Mouse (Mus musculus): ENCODE data around the gene C2cd4c. TPM values are rescaled to one million over a fixed set of nuclear protein-coding genes. Genes with fewer than 3 reads are reported as not detected.

C2cd4c gene
- polyA plus RNA-seq, 1 experiment from 2014 or later = not detected

- no peak overlapping the region for H3K4me2 ChIP-seq
- no peak overlapping the region for H3K9ac ChIP-seq
- no peak for ATAC-seq
- no peaks in the 10 kb centered on the region for H3K27me3 ChIP-seq (replicated peaks)
- no peaks in the 10 kb centered on the region for H3K4me1 ChIP-seq
- WGBS (ENCODE audit: insufficient replicate concordance) = 60% methylated on average over 8 of the region's 8 CpGs
- H3K4me3 ChIP-seq = no peak overlapping the region
- no peaks in the 10 kb centered on the region for H3K36me3 ChIP-seq
- H3K27ac ChIP-seq = no peak overlapping the region
- no peaks in the 10 kb centered on the region for H3K9me3 ChIP-seq (replicated peaks)
These were observed 27.6 kb downstream of the C2cd4c start for GRCm38 (mm10) chr10:79586243-79586642.

- H3K4me1 ChIP-seq = no peaks in the 10 kb centered on the region
- H3K36me3 ChIP-seq = no peaks in the 10 kb centered on the region
- no peaks in the 10 kb centered on the region for H3K9me3 ChIP-seq (replicated peaks)
- 74% methylated on average over 5 of the region's 5 CpGs for WGBS (ENCODE audit: insufficient replicate concordance)
- H3K27me3 ChIP-seq (replicated peaks) = no peaks in the 10 kb centered on the region
- ATAC-seq = no peak
- H3K9ac ChIP-seq = no peak overlapping the region
- H3K27ac ChIP-seq = no peak overlapping the region
- no peak overlapping the region for H3K4me2 ChIP-seq
- H3K4me3 ChIP-seq = no peak overlapping the region
These were observed 28.1 kb downstream of the C2cd4c start for GRCm38 (mm10) chr10:79585723-79586122.

GRCm38 (mm10) chr10:79585136-79585535, 28.7 kb downstream of the C2cd4c start:
- no peak overlapping the region for H3K9ac ChIP-seq
- H3K9me3 ChIP-seq (replicated peaks) = no peaks in the 10 kb centered on the region
- H3K36me3 ChIP-seq = no peaks in the 10 kb centered on the region
- 64% methylated on average over 6 of the region's 6 CpGs for WGBS (ENCODE audit: insufficient replicate concordance)
- ATAC-seq = no peak
- H3K27ac ChIP-seq = no peak overlapping the region
- no peak overlapping the region for H3K4me3 ChIP-seq
- H3K4me2 ChIP-seq = no peak overlapping the region
- no peaks in the 10 kb centered on the region for H3K4me1 ChIP-seq
- no peaks in the 10 kb centered on the region for H3K27me3 ChIP-seq (replicated peaks)

GRCm38 (mm10) chr10:79584426-79584825, 29.4 kb downstream of the C2cd4c start:
- Histone ChIP-seq H3K27ac (no peak overlapping the region), H3K9ac (no peak overlapping the region), H3K4me1 (no peaks in the 10 kb centered on the region), H3K36me3 (no peaks in the 10 kb centered on the region), H3K9me3 (replicated peaks) (no peaks in the 10 kb centered on the region), H3K4me3 (no peak overlapping the region), H3K27me3 (replicated peaks) (peaks cover 6% of the 10 kb centered on the region), H3K4me2 (no peak overlapping the region)
- ATAC-seq = no peak
- 68% methylated on average over 9 of the region's 9 CpGs for WGBS (ENCODE audit: insufficient replicate concordance)

DNA sequence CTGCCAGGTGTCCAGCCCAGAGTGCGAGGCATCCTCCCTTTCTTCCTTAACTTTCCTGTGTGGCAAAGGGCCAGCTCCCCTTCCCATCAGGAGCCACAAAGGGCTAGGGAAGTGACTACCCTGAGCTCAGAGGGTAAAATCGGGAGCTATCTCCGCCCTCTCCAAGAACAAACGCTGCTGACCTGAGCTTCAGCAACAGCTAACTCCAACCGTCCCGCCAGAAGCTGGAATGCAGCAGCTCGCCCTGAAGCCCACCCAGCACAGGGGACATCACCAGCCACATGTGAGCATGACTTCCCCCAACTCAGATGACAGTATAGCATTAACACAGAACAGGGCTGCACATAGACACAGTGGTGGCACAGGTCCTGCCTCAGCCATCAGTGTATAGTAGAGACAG, 29.8 kb downstream of the C2cd4c start:
- WGBS (ENCODE audit: insufficient replicate concordance) = 48% methylated on average over 7 of the region's 7 CpGs
- Histone ChIP-seq H3K9ac (no peak overlapping the region), H3K4me1 (no peaks in the 10 kb centered on the region), H3K27ac (no peak overlapping the region), H3K4me2 (no peak overlapping the region), H3K27me3 (replicated peaks) (peaks cover 10% of the 10 kb centered on the region), H3K4me3 (no peak overlapping the region), H3K9me3 (replicated peaks) (no peaks in the 10 kb centered on the region), H3K36me3 (no peaks in the 10 kb centered on the region)
- no peak for ATAC-seq

DNA sequence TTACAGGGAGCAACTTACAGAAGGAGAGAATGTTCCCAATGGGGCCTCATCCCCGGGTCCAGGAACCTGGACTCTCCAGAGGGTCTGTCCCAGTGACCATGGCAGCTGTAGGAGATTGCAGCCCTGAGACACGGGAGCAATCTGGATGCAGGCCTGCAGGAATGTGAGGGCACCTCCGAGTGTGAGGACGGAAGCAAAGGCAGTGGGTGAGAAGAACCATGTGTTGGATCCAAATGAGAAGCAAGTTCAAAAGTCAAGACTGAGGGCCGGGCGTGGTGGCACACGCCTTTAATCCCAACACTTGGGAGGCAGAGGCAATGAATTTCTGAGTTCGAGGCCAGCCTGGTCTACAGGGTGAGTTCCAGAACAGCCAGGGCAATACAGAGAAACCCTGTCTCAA, 32.3 kb downstream of the C2cd4c start:
- Histone ChIP-seq H3K36me3 (no peaks in the 10 kb centered on the region), H3K4me3 (no peak overlapping the region), H3K27ac (no peak overlapping the region), H3K9me3 (replicated peaks) (no peaks in the 10 kb centered on the region), H3K4me2 (no peak overlapping the region), H3K27me3 (replicated peaks) (peaks cover 18% of the 10 kb centered on the region), H3K4me1 (no peaks in the 10 kb centered on the region), H3K9ac (no peak overlapping the region)
- 68% methylated on average over 8 of the region's 8 CpGs for WGBS (ENCODE audit: insufficient replicate concordance)
- no peak for ATAC-seq

DNA sequence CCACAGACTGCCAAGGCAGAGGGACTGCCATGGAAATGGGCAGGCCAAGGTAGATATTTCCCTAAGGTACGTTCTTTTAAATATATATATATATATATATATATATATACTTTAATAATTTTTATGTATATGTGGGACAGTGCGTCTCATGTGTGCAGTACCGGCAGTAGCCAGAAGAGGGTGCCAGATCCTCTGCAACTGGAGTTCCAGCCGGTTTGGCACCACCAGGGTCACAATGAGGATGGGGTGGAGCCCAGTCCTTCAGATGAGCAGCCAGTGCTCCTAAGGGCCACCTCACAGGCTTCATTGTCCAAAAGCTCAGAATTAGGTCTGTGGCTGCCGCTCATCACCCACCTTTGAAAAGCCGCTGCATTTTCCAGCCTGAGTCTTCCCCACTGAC, 33.0 kb downstream of the C2cd4c start:
- H3K9ac ChIP-seq = no peak overlapping the region
- H3K4me2 ChIP-seq = no peak overlapping the region
- H3K4me1 ChIP-seq = no peaks in the 10 kb centered on the region
- H3K9me3 ChIP-seq (replicated peaks) = no peaks in the 10 kb centered on the region
- no peaks in the 10 kb centered on the region for H3K36me3 ChIP-seq
- H3K27me3 ChIP-seq (replicated peaks) = peaks cover 18% of the 10 kb centered on the region
- WGBS (ENCODE audit: insufficient replicate concordance) = 42% methylated on average over 6 of the region's 6 CpGs
- H3K27ac ChIP-seq = no peak overlapping the region
- H3K4me3 ChIP-seq = no peak overlapping the region
- no peak for ATAC-seq

GRCm38 (mm10) chr10:79580356-79580755, 33.5 kb downstream of the C2cd4c start:
- Histone ChIP-seq H3K4me3 (no peak overlapping the region), H3K27ac (no peak overlapping the region), H3K9me3 (replicated peaks) (no peaks in the 10 kb centered on the region), H3K9ac (no peak overlapping the region), H3K4me1 (no peaks in the 10 kb centered on the region), H3K4me2 (no peak overlapping the region), H3K27me3 (replicated peaks) (peaks cover 18% of the 10 kb centered on the region), H3K36me3 (no peaks in the 10 kb centered on the region)
- 53% methylated on average over 7 of the region's 7 CpGs for WGBS (ENCODE audit: insufficient replicate concordance)
- no peak for ATAC-seq

DNA sequence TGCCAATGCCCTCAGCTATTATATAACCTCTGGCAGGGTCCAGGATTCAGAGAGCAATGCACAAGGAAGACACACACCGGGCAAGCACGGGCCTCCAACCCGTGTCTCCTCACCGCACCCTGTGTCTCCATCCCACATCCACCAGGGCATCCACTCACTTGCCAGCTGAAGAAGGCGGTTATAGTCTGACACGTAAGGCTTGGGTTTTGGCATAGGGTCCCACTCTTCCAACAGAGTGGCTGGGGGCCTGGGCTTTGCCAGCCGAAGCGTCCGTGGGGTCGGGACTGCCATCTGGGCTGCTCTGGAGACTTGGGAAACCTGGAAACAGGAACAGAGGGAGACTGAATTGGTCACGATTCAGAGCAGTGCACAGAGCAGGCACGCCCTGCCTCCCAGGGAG, 34.0 kb downstream of the C2cd4c start:
- Histone ChIP-seq H3K4me2 (no peak overlapping the region), H3K9ac (no peak overlapping the region), H3K27ac (no peak overlapping the region), H3K27me3 (replicated peaks) (peaks cover 18% of the 10 kb centered on the region), H3K4me1 (no peaks in the 10 kb centered on the region), H3K9me3 (replicated peaks) (no peaks in the 10 kb centered on the region), H3K36me3 (no peaks in the 10 kb centered on the region), H3K4me3 (no peak overlapping the region)
- 67% methylated on average over 12 of the region's 12 CpGs for WGBS (ENCODE audit: insufficient replicate concordance)
- no peak for ATAC-seq

DNA sequence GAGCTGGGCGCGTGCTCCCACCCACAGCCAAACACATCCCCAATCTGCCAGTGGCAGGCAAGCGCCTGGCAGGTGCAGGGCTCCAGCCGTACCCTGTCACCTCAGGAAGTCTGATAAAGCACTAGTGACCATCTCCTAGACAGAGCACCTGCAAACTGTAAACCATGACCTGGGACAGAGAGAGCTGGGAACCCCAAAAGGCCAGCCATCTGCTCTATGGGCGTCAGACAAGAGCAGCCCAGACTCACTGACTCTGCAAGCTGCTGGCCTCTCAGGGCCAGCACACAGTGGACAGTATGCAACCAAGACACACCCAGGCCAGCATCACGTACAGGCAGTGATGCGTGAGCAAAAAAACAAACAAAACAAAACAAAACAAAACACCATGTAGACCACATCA, 34.9 kb downstream of the C2cd4c start:
- H3K9me3 ChIP-seq (replicated peaks) = no peaks in the 10 kb centered on the region
- H3K4me2 ChIP-seq = no peak overlapping the region
- WGBS (ENCODE audit: insufficient replicate concordance) = 56% methylated on average over 7 of the region's 7 CpGs
- no peak overlapping the region for H3K27ac ChIP-seq
- H3K4me1 ChIP-seq = no peaks in the 10 kb centered on the region
- H3K27me3 ChIP-seq (replicated peaks) = peaks cover 18% of the 10 kb centered on the region
- no peak overlapping the region for H3K9ac ChIP-seq
- no peak for ATAC-seq
- H3K36me3 ChIP-seq = no peaks in the 10 kb centered on the region
- no peak overlapping the region for H3K4me3 ChIP-seq

- Histone ChIP-seq H3K36me3 (no peaks in the 10 kb centered on the region), H3K9ac (no peak overlapping the region), H3K4me3 (no peak overlapping the region), H3K27ac (no peak overlapping the region), H3K27me3 (replicated peaks) (peaks cover 18% of the 10 kb centered on the region), H3K4me2 (no peak overlapping the region), H3K9me3 (replicated peaks) (no peaks in the 10 kb centered on the region), H3K4me1 (no peaks in the 10 kb centered on the region)
- ATAC-seq = no peak
- WGBS (ENCODE audit: insufficient replicate concordance) = 69% methylated on average over 9 of the region's 9 CpGs
These were observed 35.5 kb downstream of the C2cd4c start for GRCm38 (mm10) chr10:79578276-79578675.

- WGBS (ENCODE audit: insufficient replicate concordance) = 62% methylated on average over 4 of the region's 4 CpGs
- Histone ChIP-seq H3K27me3 (replicated peaks) (peaks cover 18% of the 10 kb centered on the region), H3K36me3 (no peaks in the 10 kb centered on the region), H3K4me2 (no peak overlapping the region), H3K9me3 (replicated peaks) (no peaks in the 10 kb centered on the region), H3K27ac (no peak overlapping the region), H3K4me3 (no peak overlapping the region), H3K9ac (no peak overlapping the region), H3K4me1 (no peaks in the 10 kb centered on the region)
- ATAC-seq = no peak
These were observed 36.4 kb downstream of the C2cd4c start for GRCm38 (mm10) chr10:79577376-79577775.

GRCm38 (mm10) chr10:79575754-79576153, 38.1 kb downstream of the C2cd4c start:
- Histone ChIP-seq H3K4me3 (no peak overlapping the region), H3K27ac (no peak overlapping the region), H3K27me3 (replicated peaks) (peaks cover 18% of the 10 kb centered on the region), H3K4me1 (no peaks in the 10 kb centered on the region), H3K9me3 (replicated peaks) (no peaks in the 10 kb centered on the region), H3K36me3 (no peaks in the 10 kb centered on the region), H3K4me2 (no peak overlapping the region), H3K9ac (no peak overlapping the region)
- 63% methylated on average over 6 of the region's 6 CpGs for WGBS (ENCODE audit: insufficient replicate concordance)
- ATAC-seq = no peak
